Mouse (Mus musculus): ENCODE data around the gene Pip4k2c.

- TF ChIP-seq CTCF (IDR thresholded peaks at IDR 0.05; ENCODE audit: extremely low read depth, insufficient read depth, insufficient read length, insufficient replicate concordance) (no peak), POLR2A (IDR thresholded peaks at IDR 0.05; ENCODE audit: low read depth, low read length) (no peak)
Observed at GRCm38 (mm10) chr10:127210961-127211405, 402 bp downstream of the Pip4k2c start.
